Mouse (Mus musculus): ENCODE data around the gene Cdk7.
"Not testable (repeated sequence)": the region's sequence is repeated elsewhere in the genome, so short reads cannot be mapped to it uniquely, and the experiment has no call there.

Gene Cdk7

GRCm38 (mm10) chr13:100730861-100731176 lies at the start of gene Cdk7:
TSS of gene Cdk7 (minus strand) at chr13:100730939.
- peak; percentile 89 for DNase-seq

GRCm38 (mm10) chr13:100777491-100777890 lies 46.8 kb upstream of the Cdk7 start:
- DNase-seq, result no peak

GRCm38 (mm10) chr13:100776710-100777109 lies 46.0 kb upstream of the Cdk7 start:
- no peak for DNase-seq

- no peak for DNase-seq
These were observed 45.3 kb upstream of the Cdk7 start for GRCm38 (mm10) chr13:100776056-100776419.

GRCm38 (mm10) chr13:100775252-100776055 lies 44.7 kb upstream of the Cdk7 start, which contains the start of gene Cenph:
TSS of gene Cenph (minus strand) at chr13:100775899.
- DNase-seq, result peak; percentile 79

GRCm38 (mm10) chr13:100774704-100775103 lies 44.0 kb upstream of the Cdk7 start:
- DNase-seq, result no peak

- no peak for DNase-seq
These were observed 24.6 kb upstream of the Cdk7 start for GRCm38 (mm10) chr13:100755329-100755728.

GRCm38 (mm10) chr13:100754186-100754585 lies 23.4 kb upstream of the Cdk7 start:
- DNase-seq, result no peak

- no peak for DNase-seq
These were observed 22.3 kb upstream of the Cdk7 start for GRCm38 (mm10) chr13:100753011-100753410.

GRCm38 (mm10) chr13:100752529-100752928 lies 21.8 kb upstream of the Cdk7 start:
- DNase-seq, result no peak

GRCm38 (mm10) chr13:100751402-100751801 lies 20.7 kb upstream of the Cdk7 start:
- no peak for DNase-seq

- no peak for DNase-seq
These were observed 20.1 kb upstream of the Cdk7 start for GRCm38 (mm10) chr13:100750799-100751198.

GRCm38 (mm10) chr13:100748638-100749037 lies 17.9 kb upstream of the Cdk7 start:
- no peak for DNase-seq

- no peak for DNase-seq
These were observed 15.4 kb upstream of the Cdk7 start for GRCm38 (mm10) chr13:100746090-100746489.

GRCm38 (mm10) chr13:100744036-100744744 lies 13.5 kb upstream of the Cdk7 start, which contains the start of gene Mrps36:
TSS of gene Mrps36 (minus strand) at chr13:100744659.
- DNase-seq, result peak; percentile 94

GRCm38 (mm10) chr13:100743346-100744035 lies 12.8 kb upstream of the Cdk7 start:
- no peak for DNase-seq

GRCm38 (mm10) chr13:100742831-100743230 lies 12.1 kb upstream of the Cdk7 start:
- no peak for DNase-seq

GRCm38 (mm10) chr13:100732756-100733155 lies 2.0 kb upstream of the Cdk7 start:
- no peak for DNase-seq

- not testable (repeated sequence) for DNase-seq
These were observed 815 bp upstream of the Cdk7 start for GRCm38 (mm10) chr13:100731462-100732046.

GRCm38 (mm10) chr13:100730153-100730860 lies 432 bp downstream of the Cdk7 start:
- peak; percentile 18 for DNase-seq

GRCm38 (mm10) chr13:100728530-100728929 lies 2.2 kb downstream of the Cdk7 start:
- not testable (repeated sequence) for DNase-seq

GRCm38 (mm10) chr13:100728086-100728485 lies 2.7 kb downstream of the Cdk7 start:
- DNase-seq, result no peak

- DNase-seq, result no peak
These were observed 5.5 kb downstream of the Cdk7 start for GRCm38 (mm10) chr13:100725194-100725593.
